Mouse (Mus musculus): ENCODE data around the gene Katnal1.

The Katnal1 gene

DNA sequence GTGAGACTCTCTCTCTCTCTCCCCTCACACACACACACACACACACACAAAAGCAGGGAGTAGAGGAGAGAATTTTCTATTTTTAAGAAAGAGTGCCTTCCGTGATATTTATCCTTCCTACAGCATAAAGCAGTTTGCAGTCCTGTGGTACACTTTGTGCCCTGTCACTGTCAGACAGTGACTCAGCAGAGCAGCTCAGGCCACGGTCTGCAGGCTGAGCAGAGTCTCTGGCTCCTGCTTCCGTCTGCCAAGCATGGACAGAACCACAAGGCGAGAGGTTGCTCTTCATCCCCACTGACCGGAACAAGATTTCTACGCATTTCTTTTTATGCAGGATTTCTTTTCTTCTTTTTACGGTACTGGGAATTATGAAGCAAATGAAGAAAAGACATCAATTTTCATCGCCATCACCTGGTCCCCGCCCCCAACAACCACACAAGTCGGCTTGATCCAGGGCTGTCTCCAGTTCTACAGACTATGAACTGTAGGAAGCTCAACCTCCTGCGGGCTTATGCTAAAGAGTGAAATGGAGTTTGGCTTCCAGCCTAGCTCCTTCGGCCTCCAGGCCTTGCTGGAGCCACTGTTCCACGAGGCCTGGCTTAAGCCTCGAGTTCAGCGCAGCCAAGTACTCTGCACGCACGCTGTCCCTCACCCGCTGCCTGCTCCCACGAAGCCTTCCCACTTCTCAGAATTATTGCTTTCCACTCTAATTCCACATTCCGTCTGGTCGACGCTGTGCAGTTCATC lies 25.4 kb upstream of the Katnal1 start:
- no peak for DNase-seq (ENCODE audit: low read depth, low spot score)

DNA sequence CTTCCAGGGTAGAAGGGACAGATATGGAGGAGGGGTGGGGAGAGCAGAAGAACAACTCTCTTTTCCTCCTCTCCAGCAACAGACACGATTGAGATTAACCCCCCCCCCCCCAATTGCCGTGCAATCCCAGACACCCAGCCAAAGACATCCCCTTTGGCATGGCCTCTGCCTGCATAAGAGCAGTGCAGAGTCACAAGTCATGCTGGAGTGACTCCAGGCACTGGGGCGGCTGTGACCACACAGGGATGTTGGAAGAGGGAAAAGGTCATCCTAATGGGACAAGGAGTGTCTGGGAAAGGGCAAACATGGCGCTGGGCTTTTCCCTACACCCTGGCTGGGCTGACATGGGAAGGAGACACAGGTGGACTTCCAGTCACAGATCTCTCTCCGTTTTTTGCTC lies 24.0 kb upstream of the Katnal1 start:
- no peak for DNase-seq (ENCODE audit: low read depth, low spot score)

DNA sequence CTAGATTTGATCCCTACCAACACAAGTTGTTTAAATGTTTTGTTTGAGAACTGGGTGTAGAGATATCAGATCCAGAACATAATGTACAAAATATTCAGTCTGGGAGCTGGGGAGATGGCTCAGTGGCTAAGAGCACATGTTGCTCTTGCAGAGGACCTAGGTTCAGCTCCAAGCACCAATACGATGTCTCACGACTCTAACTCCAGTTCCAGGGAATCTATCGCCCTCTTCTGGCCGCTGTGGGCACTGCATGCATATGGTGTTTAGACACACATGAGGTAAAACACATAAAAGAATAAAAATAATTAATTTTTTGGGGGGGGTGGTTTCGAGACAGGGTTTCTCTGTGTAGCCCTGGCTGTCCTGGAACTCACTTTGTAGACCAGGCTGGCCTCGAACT lies 23.3 kb upstream of the Katnal1 start:
- peak; percentile 82 for DNase-seq (ENCODE audit: low read depth, low spot score)

DNA sequence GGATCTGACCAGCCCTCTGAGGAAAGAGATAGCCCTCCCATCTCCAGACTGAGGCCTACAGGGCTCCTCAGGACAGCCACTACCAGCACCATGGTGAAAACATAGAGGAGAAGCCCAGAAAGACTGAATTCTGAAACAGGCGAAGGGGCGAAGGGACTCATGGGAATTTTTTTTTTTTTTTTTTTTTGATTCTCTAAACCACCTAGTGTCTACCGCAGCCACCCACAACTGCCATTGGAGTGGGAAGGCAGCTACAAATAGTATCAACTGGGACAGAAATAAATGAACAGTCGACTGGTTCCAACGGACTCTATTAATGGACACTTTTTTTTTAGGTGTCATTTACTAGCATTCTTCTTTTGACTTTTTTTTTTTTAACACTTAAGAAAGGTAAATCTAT lies 22.2 kb upstream of the Katnal1 start:
- DNase-seq (ENCODE audit: low read depth, low spot score): no peak

DNA sequence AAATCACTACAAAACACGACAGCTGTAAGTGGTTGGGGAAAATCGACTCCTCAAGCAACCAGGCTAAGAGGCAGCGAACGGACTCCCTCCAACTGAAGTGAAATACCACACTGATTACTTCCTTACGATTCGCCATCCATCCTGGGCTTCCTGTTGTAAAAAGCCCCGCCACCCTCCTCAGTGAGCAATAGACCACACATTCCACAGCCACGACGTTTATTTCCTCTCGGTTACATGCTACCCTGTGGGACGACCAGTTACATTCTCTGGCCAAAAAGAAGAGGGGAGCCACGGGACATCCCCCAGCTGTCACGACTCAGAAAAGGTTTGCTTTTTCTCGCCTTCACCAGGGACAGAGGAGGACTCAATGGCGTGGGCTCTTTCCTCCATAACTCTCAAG lies 20.9 kb upstream of the Katnal1 start:
- DNase-seq (ENCODE audit: low read depth, low spot score): no peak

DNA sequence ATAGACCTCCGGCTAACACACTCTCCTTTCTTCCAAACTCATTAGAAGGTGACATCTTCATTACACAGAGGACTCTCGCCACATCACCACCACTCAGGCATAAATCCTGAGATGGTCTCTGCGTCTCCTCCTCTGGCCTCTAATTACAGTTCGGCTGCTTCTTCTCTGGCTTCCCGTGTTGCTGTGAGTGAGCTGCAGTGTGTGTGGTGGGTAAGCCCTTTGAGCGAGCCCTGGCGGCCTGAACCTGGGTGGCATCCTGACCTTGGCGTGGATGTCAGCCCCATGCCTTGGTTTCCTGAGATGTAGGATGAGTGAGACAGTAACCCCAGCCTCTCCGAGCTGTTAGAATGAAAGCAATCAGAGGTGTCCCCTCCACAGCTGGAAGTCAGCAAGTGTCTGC lies 19.5 kb upstream of the Katnal1 start:
- DNase-seq (ENCODE audit: low read depth, low spot score): no peak

DNA sequence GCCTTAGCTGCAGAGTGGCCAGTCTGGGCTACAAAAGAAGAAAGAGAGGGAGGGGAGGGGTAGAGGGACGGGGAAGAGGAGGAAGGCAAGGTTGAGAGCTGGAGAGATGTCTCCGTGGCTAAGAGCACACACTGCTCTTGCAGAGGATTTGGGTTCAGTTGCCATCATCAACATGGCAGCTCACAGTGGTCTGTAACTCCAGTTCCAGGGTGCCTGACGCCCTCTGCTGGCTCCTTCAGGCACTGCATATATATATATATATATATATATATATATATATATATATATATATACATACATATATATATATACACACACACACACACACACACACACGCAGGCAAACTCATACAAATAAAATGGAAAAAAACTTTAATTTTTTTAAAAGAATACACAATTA lies 18.3 kb upstream of the Katnal1 start:
- peak; percentile 49 for DNase-seq (ENCODE audit: low read depth, low spot score)

DNA sequence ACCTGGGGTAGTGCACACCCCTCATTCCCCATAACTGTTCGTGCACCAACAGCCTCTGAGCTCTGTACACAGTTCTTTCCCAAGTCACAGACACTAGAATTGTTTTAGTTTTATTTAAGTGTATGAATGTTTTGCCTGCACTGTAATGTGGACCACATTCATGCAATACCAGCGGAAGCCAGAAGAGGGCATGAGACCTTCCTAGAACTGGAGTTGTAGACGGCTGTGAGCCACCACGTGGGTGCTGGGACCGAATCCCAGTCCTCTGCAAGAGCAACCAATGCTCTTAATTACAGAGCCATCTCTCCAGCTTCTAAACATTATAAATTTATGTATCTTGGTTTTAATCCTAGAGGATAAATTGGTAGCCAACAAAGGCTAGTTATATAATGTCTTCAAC lies 17.7 kb upstream of the Katnal1 start:
- peak; percentile 86 for DNase-seq (ENCODE audit: low read depth, low spot score)

DNA sequence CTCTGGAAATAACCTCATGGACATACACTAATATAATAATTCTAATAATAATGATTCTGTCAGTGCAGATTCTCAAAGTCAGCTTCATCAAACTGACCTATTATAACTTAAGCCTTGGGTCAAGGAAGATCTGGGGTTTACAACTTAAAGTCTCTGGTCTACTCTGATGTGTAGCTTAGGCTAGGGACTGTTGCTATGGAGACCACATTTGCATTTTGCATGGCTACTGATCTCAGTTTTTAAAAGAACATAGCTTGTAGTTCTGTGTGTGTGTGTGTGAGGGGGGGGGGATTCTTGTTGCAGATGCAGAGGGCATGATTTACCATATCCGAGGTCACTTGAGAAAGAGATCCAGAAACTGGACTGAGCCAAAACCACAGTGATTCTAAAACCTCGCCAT lies 16.6 kb upstream of the Katnal1 start:
- DNase-seq (ENCODE audit: low read depth, low spot score): no peak

DNA sequence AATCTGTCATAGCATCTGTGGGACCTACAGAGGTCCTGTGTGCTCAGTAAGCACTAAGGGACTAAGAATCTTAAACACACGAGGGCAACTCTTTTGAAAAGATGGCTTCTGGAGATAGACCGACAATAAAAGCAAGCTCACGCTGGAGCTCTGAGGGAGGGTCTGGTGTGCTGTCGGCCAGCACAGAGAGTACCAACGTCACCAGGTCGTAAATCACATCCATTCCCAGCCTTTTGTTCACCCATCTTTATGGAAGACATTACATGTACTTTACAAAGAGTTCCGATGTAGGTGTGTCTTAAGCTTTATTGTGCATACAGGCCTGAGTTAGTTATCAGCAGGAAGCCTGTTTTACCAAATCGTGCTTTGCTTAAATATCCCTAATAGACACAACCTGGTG lies 14.9 kb upstream of the Katnal1 start:
- no peak for DNase-seq (ENCODE audit: low read depth, low spot score)

DNA sequence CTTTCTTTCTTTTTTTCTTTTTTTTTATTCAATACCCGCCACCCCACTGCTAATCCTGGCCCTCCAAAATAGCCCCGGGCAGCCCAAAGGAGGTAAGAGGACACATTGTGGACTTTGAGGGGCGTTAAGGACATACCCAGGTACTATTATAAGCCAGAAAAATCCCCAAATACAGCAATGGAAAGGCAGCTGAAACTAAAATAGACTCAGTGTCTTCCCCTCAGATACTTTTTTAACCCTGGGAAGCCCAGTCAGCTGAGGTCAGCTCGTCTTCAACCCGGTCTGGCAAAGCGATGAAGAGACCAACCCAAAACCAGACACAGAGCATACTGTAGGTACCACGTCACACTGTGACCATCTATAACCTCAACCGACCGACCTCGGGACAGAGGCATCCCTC lies 14.3 kb upstream of the Katnal1 start:
- no peak for DNase-seq (ENCODE audit: low read depth, low spot score)

DNA sequence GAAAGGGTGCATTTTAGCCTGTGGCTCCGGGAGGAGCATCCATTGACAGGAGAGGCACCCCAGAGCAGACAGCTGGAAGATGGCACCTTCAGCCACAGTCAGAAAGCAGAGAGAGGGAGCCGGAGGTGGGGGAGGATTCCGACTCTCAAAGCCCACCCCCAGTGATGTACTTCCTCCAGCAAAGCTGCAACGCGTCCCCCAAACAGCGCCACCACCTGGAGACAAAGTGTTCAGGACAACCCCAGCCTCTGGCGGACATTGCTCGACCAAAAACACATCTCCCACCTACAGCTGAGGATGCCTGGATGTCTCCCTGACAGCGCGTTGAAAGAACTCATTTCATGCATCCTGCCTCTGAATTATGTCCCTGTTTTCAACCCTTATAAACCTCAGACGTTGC lies 13.8 kb upstream of the Katnal1 start:
- DNase-seq (ENCODE audit: low read depth, low spot score): peak; percentile 84

DNA sequence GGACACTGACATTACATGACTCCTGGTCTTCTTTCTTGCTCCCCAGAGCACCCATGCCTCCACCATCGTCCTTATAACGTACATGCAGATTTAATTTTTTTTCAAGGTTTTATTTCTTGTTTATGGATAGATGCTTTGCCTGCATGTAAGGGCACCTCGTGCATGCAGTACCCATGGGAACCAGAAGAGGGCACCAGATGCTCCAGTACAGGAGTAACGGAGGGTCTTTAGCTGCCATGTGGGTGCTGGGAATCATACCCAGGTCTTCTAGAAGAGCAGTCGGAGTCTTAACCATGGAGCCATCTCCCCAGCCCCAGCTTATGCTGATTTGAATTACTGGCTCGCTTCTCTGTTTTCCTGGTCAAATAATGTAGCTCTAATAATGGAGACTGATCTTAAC lies 13.2 kb upstream of the Katnal1 start:
- DNase-seq (ENCODE audit: low read depth, low spot score): peak; percentile 70

DNA sequence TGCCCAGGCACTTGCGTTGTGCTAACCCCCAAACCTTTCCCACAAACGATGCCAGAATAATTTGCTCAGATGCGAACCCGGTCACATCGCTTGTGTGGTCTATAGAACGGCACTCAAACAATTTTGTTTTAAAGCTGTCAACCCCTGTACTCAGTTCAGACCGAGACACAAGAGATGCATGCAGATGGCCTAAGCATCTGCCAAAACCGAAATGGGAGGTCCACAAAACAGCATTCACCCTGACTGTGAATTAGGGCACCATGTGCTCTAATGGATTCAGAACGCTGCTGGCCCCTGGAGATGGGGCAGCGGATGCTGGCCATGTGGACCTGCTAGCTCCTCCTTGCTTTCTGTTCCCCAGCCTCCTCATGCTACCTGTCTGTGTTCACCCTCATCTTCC lies 12.7 kb upstream of the Katnal1 start:
- DNase-seq (ENCODE audit: low read depth, low spot score): no peak

DNA sequence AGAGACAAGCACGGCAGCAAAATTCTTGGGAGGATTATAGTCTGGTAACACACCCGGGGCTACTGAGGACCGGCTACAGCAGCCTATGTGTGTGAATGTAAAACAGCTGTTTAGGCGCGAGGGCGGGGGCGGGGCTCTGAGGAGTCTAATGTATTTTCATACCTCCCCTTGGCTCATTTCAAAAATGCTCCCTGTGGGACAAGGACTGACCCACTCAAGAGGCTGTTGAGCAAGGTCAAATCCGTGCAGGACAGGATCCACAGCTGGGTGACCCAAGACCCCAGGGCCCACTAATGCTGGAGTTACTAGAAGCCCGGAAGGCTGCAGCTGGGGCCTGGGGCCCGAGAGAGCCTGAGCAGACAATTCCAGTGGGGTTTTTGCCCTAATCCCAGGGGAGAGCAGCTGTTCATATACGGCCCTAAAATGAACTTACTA lies 10.8 kb upstream of the Katnal1 start:
- no peak for DNase-seq (ENCODE audit: low read depth, low spot score)

DNA sequence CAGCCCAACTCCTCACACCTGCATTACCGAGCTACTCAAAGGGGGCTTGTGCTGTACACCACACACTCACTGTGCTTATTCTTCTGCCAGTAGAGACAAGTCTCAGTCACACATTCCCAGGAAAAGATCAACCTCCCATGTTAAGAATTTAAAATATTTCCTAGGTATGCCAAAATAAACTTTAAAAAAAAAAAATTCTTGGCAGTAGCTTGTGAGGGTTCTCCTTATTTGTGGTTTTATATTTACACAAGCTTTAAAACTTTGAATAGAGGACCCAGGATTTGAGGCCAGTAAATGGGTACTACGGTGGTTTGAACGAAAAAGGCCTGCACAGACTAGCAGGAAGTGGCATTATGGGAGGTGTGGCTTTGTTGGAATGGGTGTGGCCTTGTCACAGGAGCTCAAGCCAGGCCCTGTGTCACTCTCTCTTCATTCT lies 7.4 kb upstream of the Katnal1 start:
- peak; percentile 44 for DNase-seq (ENCODE audit: low read depth, low spot score)

DNA sequence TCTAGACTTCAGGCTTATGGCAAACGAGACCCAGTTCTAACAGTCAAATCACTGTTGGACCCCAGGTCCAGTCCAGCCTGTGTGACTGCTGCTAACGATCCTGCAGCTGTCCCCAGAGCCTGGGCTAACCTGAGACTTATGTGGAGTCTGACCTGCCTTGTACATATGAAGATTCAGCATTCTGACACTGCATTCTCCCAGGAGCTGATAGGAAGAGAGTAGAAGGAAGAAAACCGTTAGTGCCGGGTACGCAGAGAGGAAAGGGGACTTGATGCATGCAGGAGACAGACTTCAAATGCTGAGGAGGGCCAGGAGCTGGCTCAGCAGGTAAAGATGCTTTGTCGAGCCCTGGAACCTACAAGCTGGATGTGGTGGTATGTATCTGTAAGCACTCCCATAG lies 6.8 kb upstream of the Katnal1 start:
- DNase-seq (ENCODE audit: low read depth, low spot score): no peak

DNA sequence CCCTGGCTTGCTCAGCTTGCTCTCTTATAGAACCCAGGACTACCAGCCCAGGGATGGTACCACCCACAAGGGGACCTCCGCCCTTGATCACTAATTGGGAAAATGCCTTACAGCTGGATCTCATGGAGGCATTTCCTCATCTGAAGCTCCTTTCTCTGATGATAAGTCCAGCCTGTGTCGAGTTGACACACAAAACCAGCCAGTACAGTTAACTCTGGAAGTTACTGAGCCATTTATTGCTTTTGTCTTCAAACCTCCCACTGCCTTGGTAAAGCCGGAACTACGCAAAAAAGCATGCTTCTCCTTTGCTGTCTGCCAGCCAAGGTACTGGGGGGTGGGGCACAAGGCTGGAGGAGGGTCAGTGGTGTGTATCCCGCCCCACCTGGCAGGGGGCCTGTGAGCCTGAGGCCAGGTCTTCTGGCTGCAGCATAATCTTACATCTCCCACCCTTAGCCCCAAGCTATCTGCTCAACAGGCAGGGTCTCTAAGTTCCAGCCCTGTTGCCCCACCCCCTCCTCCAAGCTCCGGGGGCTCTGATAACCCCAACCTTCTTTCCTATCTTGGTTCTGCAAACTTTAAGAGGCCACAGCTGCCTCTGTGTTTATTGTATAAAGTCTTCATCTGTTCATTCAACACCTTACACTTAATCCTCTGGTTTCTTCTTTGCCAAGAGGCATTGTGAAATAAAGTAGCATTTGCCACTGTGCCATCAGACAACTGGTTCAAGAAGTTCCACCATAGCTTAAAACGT lies 6.1 kb upstream of the Katnal1 start:
- peak; percentile 67 for DNase-seq (ENCODE audit: low read depth, low spot score)

DNA sequence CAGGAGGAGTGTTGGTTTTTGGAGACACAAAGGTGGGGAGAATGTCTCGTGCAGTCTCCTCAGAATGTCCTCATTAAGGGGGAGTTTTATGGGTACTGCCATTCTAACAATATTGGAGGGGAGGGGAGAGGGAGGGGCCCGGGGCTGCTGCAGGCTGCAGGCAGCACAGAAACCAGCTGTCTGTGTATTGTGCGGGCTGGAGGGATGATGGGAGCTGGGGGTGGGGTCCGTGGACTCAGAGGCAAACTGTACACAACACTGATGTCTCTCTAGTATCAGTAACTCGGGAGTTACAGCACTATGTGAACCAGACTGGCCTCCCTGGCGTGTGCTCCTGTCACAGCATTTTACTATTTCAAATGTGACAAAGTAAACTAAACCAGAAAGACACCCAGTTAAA lies 5.3 kb upstream of the Katnal1 start:
- DNase-seq (ENCODE audit: low read depth, low spot score): no peak

DNA sequence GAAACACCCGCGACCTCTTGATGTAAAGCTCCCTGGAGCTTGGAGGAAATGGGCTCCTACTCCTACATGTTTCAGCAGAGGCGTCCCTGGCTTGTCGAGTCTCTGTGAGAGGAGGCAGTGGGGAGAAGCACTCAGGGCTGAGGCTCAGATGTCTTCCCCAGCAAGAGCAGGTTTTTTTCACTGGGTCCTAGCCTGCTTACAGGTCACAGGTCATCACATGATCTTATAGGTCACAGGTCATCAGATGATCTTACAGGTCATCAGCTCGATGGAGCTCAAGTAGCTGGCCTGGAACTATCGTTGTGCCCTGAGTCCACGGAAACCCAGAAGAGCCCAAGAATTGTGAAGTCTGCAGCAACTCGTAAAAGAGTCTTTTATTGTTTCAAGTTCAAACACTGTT lies 4.6 kb upstream of the Katnal1 start:
- no peak for DNase-seq (ENCODE audit: low read depth, low spot score)

DNA sequence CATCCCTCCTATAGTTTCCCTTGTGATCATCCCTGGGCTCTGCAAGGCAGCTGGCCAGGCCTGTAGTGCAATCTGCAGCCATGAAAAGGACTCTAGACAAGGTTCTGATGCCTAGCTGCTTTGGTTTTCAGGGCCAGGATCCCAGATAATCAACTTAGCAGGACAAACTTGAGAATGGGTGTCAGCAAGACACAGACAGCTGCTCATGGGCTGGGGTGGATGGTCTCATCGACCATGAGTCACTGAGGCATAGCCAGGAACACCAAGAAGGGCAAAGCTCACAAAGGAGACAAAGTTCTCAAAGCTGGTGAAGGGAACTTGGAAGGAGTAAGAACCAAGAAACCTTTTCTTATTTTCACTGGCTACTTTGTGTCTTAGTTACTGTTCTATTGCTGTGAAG lies 2.2 kb upstream of the Katnal1 start:
- no peak for DNase-seq (ENCODE audit: low read depth, low spot score)

DNA sequence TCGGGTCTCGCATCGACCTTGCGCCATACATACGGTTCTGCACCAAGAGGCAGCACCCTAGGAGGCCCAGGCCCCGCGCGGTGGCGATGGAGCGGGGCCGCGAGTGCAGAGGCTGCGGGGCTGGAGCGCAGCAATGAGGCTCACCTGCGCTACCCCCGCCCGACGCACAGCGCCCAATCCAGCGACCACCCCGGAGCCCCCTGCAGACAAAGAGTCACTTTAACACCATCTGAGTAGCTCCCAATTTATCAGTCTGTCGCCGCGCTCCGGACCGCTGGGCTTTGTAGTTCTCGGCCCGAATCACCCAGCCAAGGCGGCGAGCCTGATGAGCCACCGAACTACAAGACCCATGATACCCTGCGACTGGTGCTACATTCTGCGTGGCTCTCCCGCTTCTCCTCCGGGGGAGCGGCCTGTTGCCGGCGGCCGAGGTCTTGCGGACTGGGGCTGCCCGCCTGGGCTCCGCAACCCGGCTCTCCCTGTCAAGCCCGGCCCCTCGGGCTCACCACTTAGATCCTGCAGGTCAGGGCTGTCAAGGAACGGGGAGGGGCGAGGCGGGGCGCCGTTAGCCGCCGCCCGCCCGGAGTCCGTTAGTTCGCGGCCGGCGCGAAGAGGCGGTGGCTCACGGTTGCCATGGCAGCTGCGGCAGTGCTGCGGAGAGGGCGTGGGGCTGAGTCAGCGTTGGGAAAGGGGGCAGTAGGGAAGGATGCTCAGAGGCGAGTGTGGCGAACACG lies 571 bp downstream of the Katnal1 start:
- peak; percentile 98 for DNase-seq (ENCODE audit: low read depth, low spot score)
